Mouse (Mus musculus): Measurements from ENCODE around the gene Herc3. TPM values are rescaled to one million over a fixed set of nuclear protein-coding genes. Genes with fewer than 3 reads are reported as not detected.
"Not testable (repeated sequence)": the region's sequence is repeated elsewhere in the genome, so short reads cannot be mapped to it uniquely, and the experiment has no call there.

Herc3 gene
- 40.5 and 47.1 TPM in 2 replicates for polyA plus RNA-seq (2015; fragmentation: Nextera tagmentation; extraction: Ambion mirVana)

GRCm38 (mm10) chr6:58831232-58832009 is at the start of gene Herc3:
Herc3 (plus strand) TSS chr6:58831465.
- Histone ChIP-seq H3K27ac (peak within 1 kb of the TSS; percentile 97), H3K9me3 (replicated peaks) (no peaks in the 10 kb centered on the region), H3K9ac (peak within 1 kb of the TSS; percentile 88), H3K4me2 (peak within 1 kb of the TSS; percentile 88), H3K27me3 (no peaks in the 10 kb centered on the region), H3K4me1 (replicated peaks) (peaks cover 7% of the 10 kb centered on the region), H3K4me3 (peak within 1 kb of the TSS; percentile 97), H3K36me3 (no peaks in the 10 kb centered on the region)
- 1% methylated on average over 76 of the region's 83 CpGs for WGBS
- ATAC-seq (replicated peaks; ENCODE audit: insufficient number of reproducible peaks, insufficient read depth, low FRiP score, low read depth), result peak; percentile 84

- no peak for ATAC-seq (replicated peaks; ENCODE audit: insufficient number of reproducible peaks, insufficient read depth, low FRiP score, low read depth)
- H3K4me1 ChIP-seq (replicated peaks), result no peaks in the 10 kb centered on the region
- H3K4me2 ChIP-seq, result no peak overlapping the region
- H3K4me3 ChIP-seq, result no peak overlapping the region
- H3K36me3 ChIP-seq, result no peaks in the 10 kb centered on the region
- H3K9me3 ChIP-seq (replicated peaks), result no peaks in the 10 kb centered on the region
- H3K27ac ChIP-seq, result no peak overlapping the region
- no peak overlapping the region for H3K9ac ChIP-seq
- no peaks in the 10 kb centered on the region for H3K27me3 ChIP-seq
Observed at GRCm38 (mm10) chr6:58801394-58801793, 29.9 kb upstream of the Herc3 start.

GRCm38 (mm10) chr6:58814381-58814780 is 16.9 kb upstream of the Herc3 start:
- H3K9me3 ChIP-seq (replicated peaks), result no peaks in the 10 kb centered on the region
- no peak overlapping the region for H3K27ac ChIP-seq
- H3K27me3 ChIP-seq, result no peaks in the 10 kb centered on the region
- no peak overlapping the region for H3K4me2 ChIP-seq
- H3K4me3 ChIP-seq, result no peak overlapping the region
- no peak for ATAC-seq (replicated peaks; ENCODE audit: insufficient number of reproducible peaks, insufficient read depth, low FRiP score, low read depth)
- H3K4me1 ChIP-seq (replicated peaks), result no peaks in the 10 kb centered on the region
- H3K9ac ChIP-seq, result no peak overlapping the region
- H3K36me3 ChIP-seq, result no peaks in the 10 kb centered on the region

GRCm38 (mm10) chr6:58817037-58817436 is 14.2 kb upstream of the Herc3 start:
- H3K27me3 ChIP-seq; H3K9ac ChIP-seq; H3K36me3 ChIP-seq; H3K4me1 ChIP-seq (replicated peaks); ATAC-seq (replicated peaks; ENCODE audit: insufficient number of reproducible peaks, insufficient read depth, low FRiP score, low read depth); H3K9me3 ChIP-seq (replicated peaks); H3K27ac ChIP-seq; H3K4me2 ChIP-seq; H3K4me3 ChIP-seq: not testable (repeated sequence)
- 98% methylated on average over 6 of the region's 11 CpGs for WGBS

- no peak overlapping the region for H3K9ac ChIP-seq
- H3K27ac ChIP-seq, result no peak overlapping the region
- no peaks in the 10 kb centered on the region for H3K36me3 ChIP-seq
- no peaks in the 10 kb centered on the region for H3K9me3 ChIP-seq (replicated peaks)
- no peak for ATAC-seq (replicated peaks; ENCODE audit: insufficient number of reproducible peaks, insufficient read depth, low FRiP score, low read depth)
- 82% methylated on average over 2 of the region's 2 CpGs for WGBS
- H3K4me1 ChIP-seq (replicated peaks), result no peaks in the 10 kb centered on the region
- no peak overlapping the region for H3K4me3 ChIP-seq
- H3K4me2 ChIP-seq, result no peak overlapping the region
- H3K27me3 ChIP-seq, result no peaks in the 10 kb centered on the region
Observed at GRCm38 (mm10) chr6:58825619-58826018, 5.6 kb upstream of the Herc3 start.

- Histone ChIP-seq H3K4me1 (replicated peaks) (no peaks in the 10 kb centered on the region), H3K4me2 (no peak overlapping the region), H3K27ac (no peak overlapping the region), H3K36me3 (no peaks in the 10 kb centered on the region), H3K9me3 (replicated peaks) (no peaks in the 10 kb centered on the region), H3K9ac (no peak overlapping the region), H3K4me3 (no peak overlapping the region), H3K27me3 (no peaks in the 10 kb centered on the region)
- 63% methylated on average over 2 of the region's 2 CpGs for WGBS
- ATAC-seq (replicated peaks; ENCODE audit: insufficient number of reproducible peaks, insufficient read depth, low FRiP score, low read depth), result no peak
Observed at GRCm38 (mm10) chr6:58826089-58826488, 5.2 kb upstream of the Herc3 start.

GRCm38 (mm10) chr6:58828582-58828981 is 2.7 kb upstream of the Herc3 start:
- Histone ChIP-seq H3K36me3 (no peaks in the 10 kb centered on the region), H3K27ac (no peak overlapping the region), H3K27me3 (no peaks in the 10 kb centered on the region), H3K4me2 (no peak overlapping the region), H3K9ac (no peak overlapping the region), H3K9me3 (replicated peaks) (no peaks in the 10 kb centered on the region), H3K4me3 (no peak overlapping the region), H3K4me1 (replicated peaks) (peaks cover 7% of the 10 kb centered on the region)
- ATAC-seq (replicated peaks; ENCODE audit: insufficient number of reproducible peaks, insufficient read depth, low FRiP score, low read depth), result no peak
- whole genome bisulfite sequencing, result 87% methylated on average over 1 of the region's 1 CpGs

- no peak for ATAC-seq (replicated peaks; ENCODE audit: insufficient number of reproducible peaks, insufficient read depth, low FRiP score, low read depth)
- Histone ChIP-seq H3K9me3 (replicated peaks) (no peaks in the 10 kb centered on the region), H3K4me3 (peak overlapping the region; percentile 97), H3K36me3 (no peaks in the 10 kb centered on the region), H3K27ac (peak overlapping the region; percentile 97), H3K4me2 (peak overlapping the region; percentile 88), H3K4me1 (replicated peaks) (peaks cover 7% of the 10 kb centered on the region), H3K27me3 (no peaks in the 10 kb centered on the region), H3K9ac (peak overlapping the region; percentile 88; the same call in 1 of the 2 replicates)
- whole genome bisulfite sequencing, result 15% methylated on average over 7 of the region's 7 CpGs
Observed at GRCm38 (mm10) chr6:58830840-58831231, 429 bp upstream of the Herc3 start.

- ATAC-seq (replicated peaks; ENCODE audit: insufficient number of reproducible peaks, insufficient read depth, low FRiP score, low read depth), result no peak
- Histone ChIP-seq H3K4me1 (replicated peaks) (peaks cover 7% of the 10 kb centered on the region), H3K36me3 (no peaks in the 10 kb centered on the region), H3K27ac (no peak overlapping the region), H3K4me2 (peak overlapping the region; percentile 88), H3K4me3 (peak overlapping the region; percentile 97), H3K9me3 (replicated peaks) (no peaks in the 10 kb centered on the region), H3K9ac (peak overlapping the region; percentile 88; the same call in 1 of the 2 replicates), H3K27me3 (no peaks in the 10 kb centered on the region)
- 35% methylated on average over 7 of the region's 7 CpGs for WGBS
Observed at GRCm38 (mm10) chr6:58832591-58833018, 1.3 kb downstream of the Herc3 start.

- no peak overlapping the region for H3K4me3 ChIP-seq
- no peak overlapping the region for H3K4me2 ChIP-seq
- peaks cover 12% of the 10 kb centered on the region for H3K4me1 ChIP-seq (replicated peaks)
- no peaks in the 10 kb centered on the region for H3K9me3 ChIP-seq (replicated peaks)
- WGBS, result 86% methylated on average over 7 of the region's 7 CpGs
- H3K36me3 ChIP-seq, result no peaks in the 10 kb centered on the region
- H3K27me3 ChIP-seq, result no peaks in the 10 kb centered on the region
- no peak for ATAC-seq (replicated peaks; ENCODE audit: insufficient number of reproducible peaks, insufficient read depth, low FRiP score, low read depth)
- no peak overlapping the region for H3K9ac ChIP-seq
- H3K27ac ChIP-seq, result no peak overlapping the region
Observed at GRCm38 (mm10) chr6:58834470-58834869, 3.2 kb downstream of the Herc3 start.

GRCm38 (mm10) chr6:58835591-58835990 is 4.3 kb downstream of the Herc3 start:
- no peak for ATAC-seq (replicated peaks; ENCODE audit: insufficient number of reproducible peaks, insufficient read depth, low FRiP score, low read depth)
- 81% methylated on average over 1 of the region's 1 CpGs for whole genome bisulfite sequencing

GRCm38 (mm10) chr6:58836476-58836875 is 5.2 kb downstream of the Herc3 start:
- H3K36me3 ChIP-seq, result no peaks in the 10 kb centered on the region

More at GRCm38 (mm10) chr6:58835591-58835990, 4.3 kb downstream of the Herc3 start:
- no peak overlapping the region for H3K4me2 ChIP-seq
- peaks cover 12% of the 10 kb centered on the region for H3K4me1 ChIP-seq (replicated peaks)
- no peaks in the 10 kb centered on the region for H3K36me3 ChIP-seq
- H3K9ac ChIP-seq, result no peak overlapping the region
- H3K9me3 ChIP-seq (replicated peaks), result no peaks in the 10 kb centered on the region
- H3K27me3 ChIP-seq, result no peaks in the 10 kb centered on the region
- no peak overlapping the region for H3K27ac ChIP-seq
- H3K4me3 ChIP-seq, result no peak overlapping the region

More at GRCm38 (mm10) chr6:58836476-58836875, 5.2 kb downstream of the Herc3 start:
- no peak for ATAC-seq (replicated peaks; ENCODE audit: insufficient number of reproducible peaks, insufficient read depth, low FRiP score, low read depth)
- no peak overlapping the region for H3K27ac ChIP-seq
- 88% methylated on average over 2 of the region's 2 CpGs for WGBS
- no peak overlapping the region for H3K9ac ChIP-seq
- no peaks in the 10 kb centered on the region for H3K9me3 ChIP-seq (replicated peaks)
- H3K4me3 ChIP-seq, result no peak overlapping the region
- H3K27me3 ChIP-seq, result no peaks in the 10 kb centered on the region
- peaks cover 12% of the 10 kb centered on the region for H3K4me1 ChIP-seq (replicated peaks)
- H3K4me2 ChIP-seq, result no peak overlapping the region

Data from heart, embryonic 15.5 days (tissue).